Mouse (Mus musculus): Measurements from ENCODE around the gene Ppp1r12b.

The Ppp1r12b gene

DNA sequence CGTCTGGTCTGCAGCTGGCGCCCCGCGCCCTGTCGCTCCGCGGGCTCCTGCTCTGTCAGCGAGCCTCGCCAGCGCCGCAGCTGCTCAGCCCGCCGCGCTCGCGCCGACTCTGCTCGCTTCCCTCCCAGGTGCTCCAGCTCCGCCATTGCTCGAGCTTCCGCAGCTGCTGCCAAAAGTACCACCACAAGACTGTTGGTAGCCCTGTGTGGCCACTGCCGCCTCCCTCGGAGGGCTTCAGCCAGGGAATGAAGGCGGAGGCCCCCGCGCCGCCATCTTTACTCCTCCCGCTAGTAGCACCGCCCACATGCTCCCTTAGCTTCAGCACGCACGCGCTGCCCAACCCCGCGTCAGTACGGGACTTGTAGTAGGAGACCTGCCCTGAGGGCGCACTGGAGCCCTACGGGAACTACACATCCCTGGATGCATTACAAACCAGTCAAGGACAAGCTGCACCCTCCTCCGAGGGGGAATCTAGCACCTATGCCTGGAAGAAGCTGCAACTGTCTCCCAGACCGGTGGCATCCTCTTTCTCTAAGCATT, at the start of gene Ppp1r12b:
Gene Ppp1r12b (minus strand): TSS at position 306 of the 540 bp plus-strand sequence.
- DNase-seq (ENCODE audit: low read depth), result peak; percentile 89

DNA sequence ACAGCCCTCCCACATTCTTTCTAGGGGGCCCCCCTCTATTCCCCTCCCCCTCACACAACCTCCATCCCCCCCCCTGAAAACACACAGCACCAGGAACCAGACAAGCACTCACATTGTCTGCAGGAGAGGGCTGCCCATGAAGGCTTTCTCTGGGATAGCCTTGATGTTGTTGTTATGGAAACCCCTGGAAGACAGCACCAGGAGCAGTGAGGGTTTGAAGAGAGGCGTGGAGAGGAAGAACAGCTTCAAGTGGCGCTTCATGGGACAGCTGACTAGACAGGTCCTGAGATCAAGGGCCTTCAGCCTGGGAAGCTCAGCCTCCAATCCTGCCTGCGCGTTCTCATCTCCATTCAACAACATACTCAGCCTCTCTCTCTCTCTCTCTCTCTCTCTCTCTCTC, 47.6 kb upstream of the Ppp1r12b start:
- DNase-seq (ENCODE audit: low read depth), result no peak

DNA sequence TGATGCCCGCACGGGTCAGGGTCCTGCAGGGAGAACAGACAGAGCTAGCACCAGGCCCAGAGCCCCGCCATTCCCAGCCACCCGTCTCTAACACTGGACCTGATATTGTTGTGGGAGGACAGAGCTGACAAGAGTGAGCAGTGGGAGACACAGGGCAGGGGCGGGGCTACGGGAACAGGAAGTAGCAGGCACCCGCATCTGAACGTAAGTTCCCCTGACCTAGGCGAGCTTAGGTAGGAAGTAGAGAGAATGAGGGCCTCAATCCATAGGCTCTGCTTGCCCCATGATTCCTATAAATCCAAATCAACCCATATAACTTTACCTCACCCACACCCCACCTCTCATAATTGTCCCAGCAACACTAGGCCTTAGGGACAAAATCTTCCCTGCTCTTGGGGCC, 44.8 kb upstream of the Ppp1r12b start:
- no peak for DNase-seq (ENCODE audit: low read depth)

DNA sequence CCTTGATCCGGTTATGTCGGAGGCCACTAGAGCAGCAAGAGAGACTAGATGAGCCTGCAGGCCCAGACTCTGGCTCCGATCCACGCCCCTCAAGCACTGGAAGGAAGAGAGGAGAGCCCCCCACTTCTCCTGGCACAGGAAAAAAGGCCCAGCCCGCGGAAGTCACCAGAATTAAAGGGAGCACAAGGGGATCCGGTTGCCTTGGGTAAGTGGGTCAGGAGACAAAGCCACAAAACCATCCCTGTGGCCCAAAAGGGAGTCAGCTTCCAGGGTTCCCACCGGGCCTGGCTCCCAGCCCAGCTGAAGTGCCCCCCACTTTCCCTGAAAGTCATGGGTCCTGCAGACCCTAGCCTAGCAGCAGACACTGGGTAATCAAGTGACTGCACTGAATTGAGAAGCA, 42.5 kb upstream of the Ppp1r12b start:
- no peak for DNase-seq (ENCODE audit: low read depth)

DNA sequence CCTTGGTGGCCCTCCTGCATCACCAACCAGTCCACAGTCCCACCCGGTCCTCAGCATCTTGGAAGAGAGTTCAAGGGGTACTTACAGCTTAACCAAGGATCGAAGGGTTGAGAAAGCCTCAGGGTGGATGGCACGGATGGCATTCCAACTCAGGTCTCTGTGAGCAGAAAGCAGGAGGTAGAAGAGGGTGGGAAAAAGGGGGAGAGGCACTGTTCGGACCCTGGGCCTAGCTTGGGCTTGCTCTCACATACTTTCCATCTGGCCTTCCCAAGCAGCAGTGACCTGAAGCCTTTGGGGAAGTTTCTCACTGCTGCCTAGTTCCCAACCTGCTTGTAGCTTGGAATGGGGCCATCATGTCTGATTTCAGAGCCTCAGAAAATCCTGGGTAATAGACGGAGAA, 41.8 kb upstream of the Ppp1r12b start:
- no peak for DNase-seq (ENCODE audit: low read depth)

DNA sequence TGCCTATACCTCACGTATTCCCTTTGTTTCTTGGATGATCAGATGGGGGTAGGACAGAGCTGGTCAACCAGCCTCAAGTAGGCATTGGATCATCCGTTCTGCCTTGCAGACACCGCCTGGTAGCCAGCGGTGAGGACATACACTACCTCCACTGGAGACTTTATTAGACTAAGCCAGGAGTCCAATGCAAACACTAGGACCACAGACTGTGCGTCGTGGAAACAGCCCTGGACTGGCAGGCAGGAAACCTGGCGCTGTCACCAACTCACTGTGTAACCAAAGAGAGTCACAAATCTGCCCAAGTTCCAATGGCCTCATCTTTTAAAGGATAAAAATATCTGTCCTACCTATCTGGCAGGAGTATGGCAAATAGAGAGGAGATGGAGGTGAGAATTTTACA, 40.7 kb upstream of the Ppp1r12b start:
- no peak for DNase-seq (ENCODE audit: low read depth)

DNA sequence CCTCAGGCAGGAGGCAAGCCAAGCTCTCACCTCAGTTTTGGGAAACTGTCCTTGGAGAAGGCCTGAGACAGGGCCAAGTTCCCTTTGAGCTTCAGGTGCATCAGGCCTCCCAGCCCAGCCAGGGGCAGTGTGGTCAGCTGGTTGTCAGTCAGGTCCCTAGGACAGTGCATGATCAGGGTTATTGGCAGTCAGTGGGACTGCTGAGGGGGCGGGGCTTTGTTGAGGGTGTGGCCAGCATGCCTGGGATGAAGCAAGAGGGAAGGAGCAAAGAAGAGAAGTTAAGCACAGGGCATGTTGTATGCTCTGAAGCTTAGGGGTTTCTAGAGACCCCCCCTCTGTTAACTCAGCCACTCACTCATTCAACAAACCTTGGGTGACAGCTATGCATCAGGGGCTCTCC, 40.2 kb upstream of the Ppp1r12b start:
- no peak for DNase-seq (ENCODE audit: low read depth)

DNA sequence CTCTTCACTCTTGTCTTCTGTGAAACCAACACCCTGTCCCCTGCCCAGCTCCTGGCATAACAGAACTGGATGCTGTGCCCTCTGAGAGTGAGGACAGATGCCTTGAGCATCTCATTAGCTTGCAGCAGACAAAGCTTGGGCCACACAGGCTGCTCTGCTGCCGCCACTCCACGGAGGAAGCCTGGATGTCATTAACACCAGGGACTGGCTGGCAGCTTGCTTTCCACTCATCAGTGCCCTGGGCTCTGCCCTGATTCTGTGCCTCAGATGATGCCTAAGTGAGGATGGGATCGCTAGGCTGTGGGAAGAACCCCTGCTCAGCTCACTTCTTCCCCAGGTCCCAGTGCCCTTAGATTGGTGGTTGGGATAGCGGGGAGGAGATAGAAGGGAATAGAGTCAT, 39.7 kb upstream of the Ppp1r12b start:
- no peak for DNase-seq (ENCODE audit: low read depth)

DNA sequence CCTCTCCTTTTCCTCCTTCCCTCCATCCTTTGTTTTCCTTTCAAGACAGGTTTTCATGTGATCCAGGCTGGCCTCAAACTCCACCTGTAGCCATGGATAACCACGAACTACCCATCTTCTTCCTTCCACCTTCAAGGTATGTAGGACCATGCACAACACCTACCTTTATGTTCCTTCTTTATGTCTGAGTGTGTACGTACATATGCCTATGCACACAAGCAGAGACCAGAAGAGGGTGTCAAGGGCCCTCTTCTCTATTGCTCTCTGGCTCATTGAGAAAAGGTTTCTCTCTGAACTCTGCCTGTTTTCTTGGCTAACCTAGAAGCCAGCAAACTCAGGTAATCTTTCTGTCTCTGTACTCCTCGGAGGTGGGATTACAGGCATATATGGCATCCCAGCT, 39.0 kb upstream of the Ppp1r12b start:
- DNase-seq (ENCODE audit: low read depth), result no peak

DNA sequence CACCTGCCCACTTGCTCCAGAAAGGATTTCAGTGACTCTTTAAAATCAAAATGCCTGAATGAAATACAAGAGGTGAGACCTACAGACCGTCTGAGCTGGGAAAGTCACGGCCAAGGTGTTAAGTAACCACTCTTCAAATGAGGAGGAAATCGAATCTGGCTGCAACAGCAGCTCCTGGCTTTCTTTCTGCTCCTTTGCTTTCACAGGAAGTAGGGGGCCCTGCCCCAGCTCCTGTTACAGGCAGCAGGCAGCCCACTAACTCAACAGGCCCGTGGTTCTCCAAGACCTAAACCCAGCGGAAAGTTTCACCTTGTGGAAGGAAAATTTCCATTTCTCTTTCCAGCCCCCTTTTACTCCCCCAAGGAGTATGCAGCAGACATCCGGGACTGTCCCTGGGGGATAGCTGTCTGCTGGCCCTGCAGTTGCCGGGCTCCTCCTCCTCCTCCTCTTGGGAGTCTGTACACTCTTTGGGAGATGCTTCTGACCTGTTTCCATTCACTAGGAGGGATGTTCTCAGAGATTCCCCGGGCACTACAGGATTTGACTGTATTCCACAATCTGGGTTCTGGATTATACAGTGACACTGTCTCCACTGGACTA, 36.4 kb upstream of the Ppp1r12b start:
- no peak for DNase-seq (ENCODE audit: low read depth)

DNA sequence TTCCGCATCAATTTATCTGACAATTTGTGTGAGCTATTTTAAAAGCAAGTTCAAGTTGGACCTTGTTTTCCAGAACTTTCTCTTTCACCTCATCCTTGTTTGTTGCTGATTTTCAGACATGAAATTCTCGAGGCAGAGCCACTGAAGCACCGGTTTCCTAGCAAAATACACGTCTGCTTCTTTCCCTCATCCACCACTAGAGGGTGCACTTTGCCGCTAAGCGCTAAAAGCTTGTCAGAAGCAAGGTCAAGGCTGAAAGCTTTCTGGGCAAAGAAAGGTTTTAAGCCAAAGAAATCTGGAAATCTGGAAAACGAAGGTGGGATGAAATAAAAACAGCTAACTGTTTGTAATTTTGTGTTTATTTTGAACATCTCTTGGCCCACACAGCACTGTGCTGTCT, 33.6 kb upstream of the Ppp1r12b start:
- peak; percentile 58 for DNase-seq (ENCODE audit: low read depth)

DNA sequence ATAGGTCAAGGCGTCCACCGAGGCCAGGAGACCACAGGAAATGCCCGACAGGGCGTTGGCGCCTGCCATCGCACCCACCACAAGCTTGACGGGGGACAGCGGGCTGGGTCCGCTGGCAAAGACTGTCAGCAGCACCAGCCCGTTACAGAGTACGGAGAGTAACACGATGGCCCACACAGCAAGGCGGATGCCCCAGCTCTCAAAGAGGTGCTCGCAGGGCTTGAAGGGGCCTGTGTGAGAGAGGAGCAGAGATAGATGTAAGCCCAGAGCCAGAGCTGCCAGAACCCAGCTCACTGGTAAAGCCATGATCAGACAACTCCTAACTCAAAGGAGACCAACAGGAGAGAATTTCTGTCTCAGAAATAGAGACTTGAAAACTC, 32.2 kb upstream of the Ppp1r12b start:
- DNase-seq (ENCODE audit: low read depth), result no peak

DNA sequence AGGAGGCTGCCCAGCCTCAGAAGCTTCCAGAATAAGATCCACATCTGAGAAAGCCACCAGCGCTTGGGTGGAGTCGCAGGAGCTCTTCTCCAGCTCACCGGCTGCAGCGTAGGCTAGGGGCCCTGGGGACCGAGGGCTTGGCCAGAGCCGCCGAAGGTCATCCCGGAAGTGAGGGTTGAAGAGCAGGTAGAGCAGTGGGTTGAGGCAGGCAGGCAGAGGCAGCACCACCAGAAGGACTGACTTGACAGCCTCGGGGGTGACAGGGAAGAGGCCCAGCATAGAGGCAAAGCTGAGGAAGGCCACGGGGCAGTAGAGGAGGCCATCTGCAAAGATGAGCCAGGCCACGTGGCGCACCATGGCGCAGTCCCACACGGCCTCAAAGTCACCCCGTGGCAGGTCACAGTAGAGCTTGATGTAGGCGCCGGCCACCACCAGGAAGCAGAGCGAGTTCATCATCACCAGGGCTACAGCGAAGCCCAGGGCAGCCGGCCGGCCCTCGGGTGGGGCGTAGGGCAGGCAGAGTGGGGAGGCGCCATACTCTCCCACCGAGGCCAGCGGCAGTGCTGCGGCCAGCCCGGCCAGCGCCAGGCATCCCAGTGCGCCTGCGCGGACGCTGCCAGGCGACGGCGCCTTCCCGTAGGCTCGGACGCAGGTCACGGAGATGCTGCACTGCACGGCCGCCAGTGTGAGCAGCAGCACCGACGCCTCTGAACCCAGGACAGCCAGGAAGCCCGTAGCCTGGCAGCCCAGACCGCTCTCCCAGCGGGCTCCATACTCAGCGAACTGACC, 31.6 kb upstream of the Ppp1r12b start:
- no peak for DNase-seq (ENCODE audit: low read depth)

DNA sequence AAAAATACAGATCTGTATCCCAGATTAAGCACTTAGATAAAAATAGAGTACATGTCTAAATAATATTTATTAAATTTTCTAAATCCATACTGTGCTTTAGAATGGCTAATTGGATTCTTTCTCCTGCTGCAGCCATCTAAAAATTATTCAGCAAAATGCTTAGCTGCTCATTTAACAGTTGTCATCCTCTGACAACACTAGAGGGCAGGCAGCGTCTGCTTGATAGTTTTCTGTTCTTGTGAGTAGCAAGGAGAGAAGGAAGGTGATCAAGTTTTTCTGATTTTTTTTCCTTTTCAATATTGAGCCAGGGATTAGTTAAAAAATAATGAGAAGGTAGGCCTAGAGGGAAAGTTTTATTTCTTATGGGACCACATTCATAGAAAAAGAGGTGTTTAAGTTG, 17.2 kb upstream of the Ppp1r12b start:
- no peak for DNase-seq (ENCODE audit: low read depth)

DNA sequence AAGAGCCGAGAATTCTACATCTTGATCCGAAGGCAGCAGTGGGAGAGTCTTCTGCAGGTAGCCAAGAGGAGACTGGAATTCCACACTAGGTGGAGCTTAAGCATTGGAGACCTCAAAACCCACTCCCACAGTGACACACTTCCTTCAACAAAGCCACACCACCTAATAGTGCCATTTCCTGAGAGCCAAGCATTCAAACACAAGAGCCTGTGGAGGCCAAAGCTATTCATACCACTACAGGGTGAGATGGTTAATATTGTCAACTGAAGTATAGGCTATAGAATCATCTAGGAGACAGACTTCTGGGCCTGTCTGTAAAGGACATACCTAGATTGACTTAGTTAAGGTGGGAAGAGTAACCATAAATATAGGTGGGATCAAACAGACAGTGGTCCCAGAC, 9.7 kb upstream of the Ppp1r12b start:
- no peak for DNase-seq (ENCODE audit: low read depth)

DNA sequence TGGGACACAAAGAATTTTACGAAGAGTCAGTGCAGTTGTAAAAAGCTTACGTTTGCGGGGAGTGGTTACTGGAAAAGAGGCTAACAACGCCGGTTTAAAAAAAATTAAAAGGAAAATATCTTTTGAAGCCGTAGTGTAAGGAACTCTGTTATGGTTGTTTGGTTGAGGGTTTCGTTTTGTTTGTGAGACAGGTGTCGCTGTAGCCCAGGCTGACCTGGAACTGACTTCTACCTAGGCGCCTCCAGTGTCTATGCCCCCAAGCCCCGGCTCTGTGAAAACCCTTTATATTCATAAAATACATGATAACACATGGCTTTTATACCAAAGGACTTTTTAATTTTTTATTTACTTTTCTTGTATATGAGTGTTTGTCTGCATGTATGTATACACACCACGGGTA, 7.1 kb upstream of the Ppp1r12b start:
- DNase-seq (ENCODE audit: low read depth), result peak; percentile 33

DNA sequence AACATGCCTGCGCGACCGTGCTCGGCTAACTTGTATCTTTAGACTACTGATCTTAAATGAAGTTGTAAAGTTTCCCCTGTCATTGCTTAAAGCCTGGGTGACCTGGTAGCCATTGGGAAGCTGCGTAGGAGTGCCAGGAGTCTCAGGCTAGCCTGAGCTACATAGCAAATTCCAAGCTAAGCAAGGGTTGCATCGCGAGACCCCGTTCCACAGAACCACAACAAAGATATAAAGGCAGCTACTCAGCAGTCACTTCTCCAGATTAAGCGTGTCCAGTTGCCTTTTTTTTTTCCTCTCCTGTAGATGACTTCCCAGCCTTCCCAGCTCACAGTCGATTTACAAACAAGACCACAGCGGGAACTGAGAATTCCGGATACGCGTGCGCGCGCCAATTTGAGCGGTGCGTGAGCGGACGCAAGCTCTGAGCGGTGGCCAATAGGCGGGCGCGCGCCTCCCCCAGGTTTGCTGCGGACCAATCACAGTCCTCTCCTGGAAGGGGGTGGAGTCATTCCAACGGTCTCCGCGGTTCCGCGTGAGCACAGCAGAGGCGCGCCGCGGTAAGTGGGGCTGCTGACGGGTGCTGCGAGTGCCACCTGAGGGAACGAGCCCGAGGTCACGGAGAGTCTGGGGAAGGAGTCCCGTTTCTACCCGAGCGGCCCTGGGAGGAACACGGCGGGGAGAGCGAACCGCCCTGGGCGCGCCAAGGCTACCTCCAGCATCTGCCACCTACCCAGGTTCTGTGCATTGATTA, 6.5 kb upstream of the Ppp1r12b start, which contains the start of gene Ube2t:
Gene Ube2t (plus strand): TSS at position 513 of the 751 bp plus-strand sequence.
- peak; percentile 89 for DNase-seq (ENCODE audit: low read depth)

DNA sequence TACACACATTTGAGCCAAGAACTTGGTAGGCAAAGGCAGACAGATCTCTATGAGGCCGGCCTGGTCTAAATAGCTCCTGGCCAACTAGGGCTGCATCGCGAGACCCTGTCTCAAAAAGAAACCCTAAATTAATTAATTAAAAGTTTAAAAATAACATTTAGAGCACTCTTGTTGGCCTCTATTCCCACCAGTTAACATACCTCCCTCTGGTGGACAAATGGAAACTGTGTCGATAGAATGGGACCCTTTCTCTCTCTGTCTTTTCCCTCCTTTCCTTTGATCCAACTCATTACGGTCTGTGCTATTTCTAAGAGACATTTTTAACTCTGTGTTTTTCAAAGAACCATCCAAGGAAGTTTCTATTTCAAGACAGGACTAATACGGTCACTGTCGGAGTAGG, 4.9 kb upstream of the Ppp1r12b start:
- DNase-seq (ENCODE audit: low read depth), result peak; percentile 28

DNA sequence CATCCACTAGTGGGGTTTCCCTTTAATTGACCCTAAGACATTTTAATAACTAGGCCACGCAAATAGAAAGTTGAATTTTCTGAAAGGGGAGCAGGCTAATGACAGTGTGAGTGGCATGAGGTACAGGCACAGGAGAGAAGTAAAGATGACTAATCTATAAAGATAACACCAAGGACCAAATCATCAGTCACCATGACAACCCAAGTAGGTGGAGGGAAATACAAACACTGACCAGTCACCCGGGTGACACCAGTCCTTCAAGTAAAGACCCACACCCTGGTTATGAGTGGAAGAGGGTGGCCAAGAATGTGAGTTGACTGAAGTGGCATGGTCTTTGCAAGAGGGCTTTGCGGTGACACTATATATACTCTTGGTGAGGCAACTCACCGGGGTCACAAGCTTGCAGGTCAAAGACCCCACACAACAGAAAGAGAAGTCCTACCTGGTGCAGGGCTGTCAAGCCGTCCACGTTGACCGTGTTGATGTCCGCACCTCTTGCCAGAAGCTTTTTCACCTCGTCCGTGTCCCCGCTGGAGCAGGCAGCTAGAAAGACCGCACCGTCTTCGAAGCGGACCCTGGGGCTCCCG, 599 bp downstream of the Ppp1r12b start:
- no peak for DNase-seq (ENCODE audit: low read depth)

DNA sequence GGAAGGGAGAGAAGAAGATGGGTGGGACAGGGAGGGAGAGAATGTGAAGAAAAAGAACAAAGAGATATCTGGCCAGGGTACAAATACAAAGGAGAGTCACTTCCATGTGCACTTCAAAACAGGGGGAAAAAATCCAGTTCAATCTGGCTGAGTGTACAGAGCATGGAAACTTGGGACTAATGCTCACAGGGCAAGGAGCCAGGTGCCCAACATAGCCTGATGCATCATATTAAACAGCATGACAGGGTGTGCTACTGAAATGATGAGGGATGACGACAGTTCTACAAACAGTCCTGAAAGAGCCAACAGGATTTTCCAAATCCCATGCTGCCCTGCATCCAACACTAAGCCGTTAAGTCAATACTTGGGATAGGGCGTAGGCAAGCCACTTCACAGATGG, 5.8 kb downstream of the Ppp1r12b start:
- no peak for DNase-seq (ENCODE audit: low read depth)

DNA sequence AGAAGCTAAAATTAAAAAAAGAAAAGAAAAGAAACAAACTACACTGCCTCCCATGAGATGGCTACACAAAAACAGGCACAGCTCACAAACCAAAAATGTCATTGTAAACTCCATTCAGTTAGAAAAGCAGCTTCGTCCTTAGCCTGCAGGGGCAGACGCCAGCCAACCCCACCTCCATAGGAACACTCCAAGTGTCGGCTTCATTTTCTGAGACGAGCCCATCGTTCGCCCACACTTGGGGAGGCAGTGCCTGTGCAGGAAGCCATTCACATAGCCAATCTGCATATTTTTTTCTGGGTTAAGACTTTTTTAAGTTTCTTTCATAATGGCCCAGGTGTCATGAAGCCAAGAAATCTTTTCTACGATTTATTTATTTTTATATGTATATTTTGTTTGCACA, 8.2 kb downstream of the Ppp1r12b start:
- DNase-seq (ENCODE audit: low read depth), result no peak

DNA sequence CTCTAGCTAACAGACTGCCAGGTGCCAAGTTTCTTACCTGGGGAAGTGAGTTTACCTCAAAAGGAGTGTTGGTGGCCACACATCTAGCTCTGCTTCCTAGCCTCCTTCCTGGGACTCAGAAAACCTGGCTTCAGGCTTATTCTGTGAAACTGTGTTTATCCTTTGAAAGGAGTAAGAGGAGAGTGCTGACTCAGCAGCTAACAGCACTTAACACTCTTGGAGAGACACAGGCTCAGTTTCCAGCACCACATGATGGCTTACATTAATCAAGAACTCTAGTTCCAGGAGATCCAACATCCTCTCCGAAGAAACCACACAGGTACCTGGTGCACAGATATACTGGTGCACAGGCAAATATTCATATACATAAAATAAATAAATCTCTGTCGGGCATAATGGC, 12.8 kb downstream of the Ppp1r12b start:
- DNase-seq (ENCODE audit: low read depth), result no peak

DNA sequence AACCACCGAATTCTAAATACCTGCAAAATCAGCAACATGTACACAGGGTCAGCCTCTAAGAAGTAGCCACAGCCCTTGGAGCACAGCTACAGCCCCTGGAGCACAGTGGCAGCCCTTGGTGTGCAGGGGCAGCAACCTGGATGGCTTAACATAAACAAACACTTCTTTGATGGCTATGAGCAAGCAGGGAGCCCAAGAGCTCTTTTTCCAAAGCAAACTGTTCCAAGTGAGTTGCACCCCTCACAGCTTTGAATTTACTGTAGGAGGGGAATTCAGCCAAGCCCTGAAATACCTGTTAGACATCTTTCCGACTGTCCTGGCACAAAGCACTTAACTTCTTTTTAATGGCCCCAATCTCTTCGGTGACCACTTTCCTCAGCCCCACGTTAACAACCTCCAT, 14.9 kb downstream of the Ppp1r12b start:
- no peak for DNase-seq (ENCODE audit: low read depth)
